Mouse (Mus musculus) heart, embryonic 11.5 days (tissue): ENCODE measurements around the gene Ifit1bl1. TPM values are rescaled to one million over a fixed set of nuclear protein-coding genes. Genes with fewer than 3 reads are reported as not detected.
"Not testable (repeated sequence)": the region's sequence is repeated elsewhere in the genome, so short reads cannot be mapped to it uniquely, and the experiment has no call there.

Source experiments
- ATAC-seq: fragments of 200-750 bp; cut with Nextera tagmentation; replicated peaks from 2 replicates; pipeline ENCODE4 v1.8.0; 2017; ENCODE audit warnings: moderate library complexity; ENCODE audit not compliant: insufficient number of reproducible peaks, low FRiP score, low TSS enrichment
- H3K27ac ChIP-seq: fragments of 300-500 bp; sonication (generic); 2 replicates; pipeline ENCODE4 v1.5.1; 2014; ENCODE audit warnings: mild to moderate bottlenecking, low read depth, low read length
- H3K27me3 ChIP-seq: fragments of 300-500 bp; sonication (generic); 2 replicates; pipeline ENCODE4 v1.6.1; 2014; ENCODE audit warnings: mild to moderate bottlenecking, low read length, mixed read lengths; ENCODE audit not compliant: control insufficient read depth, insufficient read depth
- H3K36me3 ChIP-seq: fragments of 300-500 bp; sonication (generic); 2 replicates; pipeline ENCODE4 v1.6.1; 2014; ENCODE audit warnings: mild to moderate bottlenecking, low read length, moderate library complexity, mixed read lengths; ENCODE audit not compliant: control insufficient read depth, insufficient read depth
- H3K4me1 ChIP-seq: fragments of 300-500 bp; sonication (generic); 2 replicates; pipeline ENCODE4 v1.6.1; 2014; ENCODE audit warnings: low read length; ENCODE audit not compliant: control insufficient read depth, insufficient read depth
- H3K4me2 ChIP-seq: fragments of 300-500 bp; sonication (generic); 2 replicates; pipeline ENCODE4 v1.6.1; 2014; ENCODE audit warnings: mild to moderate bottlenecking, moderate library complexity
- H3K4me3 ChIP-seq: fragments of 300-500 bp; sonication (generic); 2 replicates; pipeline ENCODE4 v1.5.1; 2014; ENCODE audit warnings: low read depth, low read length
- H3K9ac ChIP-seq: fragments of 300-500 bp; sonication (generic); 2 replicates; pipeline ENCODE4 v1.6.1; 2014; ENCODE audit warnings: mild to moderate bottlenecking, low read depth, low read length, moderate library complexity
- H3K9me3 ChIP-seq: fragments of 300-500 bp; sonication (generic); replicated peaks from 2 replicates; pipeline ENCODE4 v1.6.1; 2016; ENCODE audit warnings: low read length; ENCODE audit not compliant: control insufficient read depth
- WGBS: fragments of 180-500 bp; shearing (Covaris S2); extraction: QIAGEN DNeasy Blood & Tissue Kit; methylation state at CpG from one replicate; pipeline ENCODE4 v1.1.7; 2014; ENCODE audit not compliant: insufficient replicate concordance; 5-methylcytosine and 5-hydroxymethylcytosine counted together
- polyA plus RNA-seq: library from polyadenylated mRNA; unstranded; fragments of >200 nt; fragmentation: Nextera tagmentation; extraction: Ambion mirVana; gene quantifications from 2 replicates; pipeline ENCODE4 v1.2.1, GENCODE M21; 2014

The Ifit1bl1 gene
- polyA plus RNA-seq, 1 experiment from 2014 or later = 1.5 TPM

- not testable (repeated sequence) for H3K4me2 ChIP-seq, H3K36me3 ChIP-seq, H3K27me3 ChIP-seq, ATAC-seq, H3K9me3 ChIP-seq, H3K4me1 ChIP-seq, H3K9ac ChIP-seq, H3K4me3 ChIP-seq, H3K27ac ChIP-seq
- 27% methylated on average over 2 of the region's 2 CpGs for WGBS
Measured at GRCm38 (mm10) chr19:34583126-34583766, 18.5 kb downstream of the Ifit1bl1 start, which contains the start of gene Ifit3. TSS of gene Ifit3 (plus strand) at chr19:34583531.

- 78% methylated on average over 2 of the region's 2 CpGs for WGBS
- not testable (repeated sequence) for H3K27me3 ChIP-seq, H3K4me1 ChIP-seq, H3K27ac ChIP-seq, H3K4me3 ChIP-seq, H3K9ac ChIP-seq, ATAC-seq, H3K36me3 ChIP-seq, H3K4me2 ChIP-seq, H3K9me3 ChIP-seq
Measured at GRCm38 (mm10) chr19:34582696-34583095, 19.1 kb downstream of the Ifit1bl1 start.

- no peak for ATAC-seq
- Histone ChIP-seq H3K9ac (no peak overlapping the region), H3K4me1 (no peaks in the 10 kb centered on the region), H3K9me3 (no peaks in the 10 kb centered on the region), H3K27me3 (no peaks in the 10 kb centered on the region), H3K36me3 (no peaks in the 10 kb centered on the region), H3K4me2 (no peak overlapping the region), H3K27ac (no peak overlapping the region), H3K4me3 (no peak overlapping the region)
- 68% methylated on average over 1 of the region's 1 CpGs for WGBS
Measured at GRCm38 (mm10) chr19:34577121-34577520, 24.6 kb downstream of the Ifit1bl1 start.

GRCm38 (mm10) chr19:34573650-34574049, 28.1 kb downstream of the Ifit1bl1 start:
- Histone ChIP-seq H3K4me2 (no peak overlapping the region), H3K4me1 (peaks cover 3% of the 10 kb centered on the region; the same call in 1 of the 2 replicates), H3K36me3 (no peaks in the 10 kb centered on the region), H3K9me3 (no peaks in the 10 kb centered on the region), H3K4me3 (no peak overlapping the region), H3K9ac (no peak overlapping the region), H3K27me3 (no peaks in the 10 kb centered on the region), H3K27ac (no peak overlapping the region)
- 87% methylated on average over 5 of the region's 5 CpGs for WGBS
- ATAC-seq = no peak

- no peak overlapping the region for H3K9ac ChIP-seq
- no peak overlapping the region for H3K4me2 ChIP-seq
- no peaks in the 10 kb centered on the region for H3K27me3 ChIP-seq
- no peak overlapping the region for H3K4me3 ChIP-seq
- H3K9me3 ChIP-seq = no peaks in the 10 kb centered on the region
- 81% methylated on average over 1 of the region's 1 CpGs for WGBS
- no peak overlapping the region for H3K27ac ChIP-seq
- ATAC-seq = no peak
- H3K36me3 ChIP-seq = no peaks in the 10 kb centered on the region
- peaks cover 3% of the 10 kb centered on the region; the same call in 1 of the 2 replicates for H3K4me1 ChIP-seq
Measured at GRCm38 (mm10) chr19:34571080-34571479, 30.7 kb downstream of the Ifit1bl1 start.

- Histone ChIP-seq H3K4me1 (peaks cover 3% of the 10 kb centered on the region; the same call in 1 of the 2 replicates), H3K9me3 (no peaks in the 10 kb centered on the region), H3K27me3 (no peaks in the 10 kb centered on the region), H3K4me2 (no peak overlapping the region), H3K9ac (no peak overlapping the region), H3K4me3 (no peak overlapping the region), H3K27ac (no peak overlapping the region), H3K36me3 (no peaks in the 10 kb centered on the region)
- 62% methylated on average over 4 of the region's 4 CpGs for WGBS
- ATAC-seq = no peak
Measured at GRCm38 (mm10) chr19:34569896-34570476, 31.8 kb downstream of the Ifit1bl1 start.

GRCm38 (mm10) chr19:34568988-34569895, 32.5 kb downstream of the Ifit1bl1 start:
- 72% methylated on average over 7 of the region's 7 CpGs for WGBS

GRCm38 (mm10) chr19:34566178-34566784, 35.5 kb downstream of the Ifit1bl1 start:
- H3K4me2 ChIP-seq = no peak overlapping the region
- no peaks in the 10 kb centered on the region for H3K36me3 ChIP-seq
- no peaks in the 10 kb centered on the region for H3K9me3 ChIP-seq
- ATAC-seq = no peak
- no peak overlapping the region for H3K9ac ChIP-seq
- 72% methylated on average over 1 of the region's 1 CpGs for WGBS
- no peaks in the 10 kb centered on the region for H3K27me3 ChIP-seq
- H3K4me3 ChIP-seq = no peak overlapping the region
- H3K27ac ChIP-seq = no peak overlapping the region
- H3K4me1 ChIP-seq = peaks cover 3% of the 10 kb centered on the region; the same call in 1 of the 2 replicates

More at GRCm38 (mm10) chr19:34568988-34569895, 32.5 kb downstream of the Ifit1bl1 start:
- H3K36me3 ChIP-seq = no peaks in the 10 kb centered on the region
- H3K27ac ChIP-seq = no peak overlapping the region
- H3K9me3 ChIP-seq = no peaks in the 10 kb centered on the region
- no peak for ATAC-seq
- H3K27me3 ChIP-seq = no peaks in the 10 kb centered on the region
- H3K4me1 ChIP-seq = peaks cover 3% of the 10 kb centered on the region; the same call in 1 of the 2 replicates
- no peak overlapping the region for H3K4me2 ChIP-seq
- H3K9ac ChIP-seq = no peak overlapping the region
- no peak overlapping the region for H3K4me3 ChIP-seq
